Mouse (Mus musculus): ENCODE data around the gene Olfr1132. TPM values are rescaled to one million over a fixed set of nuclear protein-coding genes. Genes with fewer than 3 reads are reported as not detected.

Olfr1132 gene
- polyA plus RNA-seq, 1 experiment from 2014 or later = not detected

Other genes with a start within 250 kb of the Olfr1132 start
- gene Olfr1123, start 220.9 kb downstream of the Olfr1132 start, polyA plus RNA-seq (2015; fragmentation: Nextera tagmentation; extraction: Ambion mirVana) = not detected in 2 replicates
- 0.05 TPM in 1 of 2 replicates, not detected in the other for gene Olfr1124, start 207.3 kb downstream of the Olfr1132 start, polyA plus RNA-seq (2015; fragmentation: Nextera tagmentation; extraction: Ambion mirVana)
- gene Olfr1126, start 183.6 kb downstream of the Olfr1132 start, polyA plus RNA-seq (2015; fragmentation: Nextera tagmentation; extraction: Ambion mirVana) = not detected in 2 replicates
- not detected in 2 replicates for gene Pramel7, start 140.4 kb downstream of the Olfr1132 start, polyA plus RNA-seq (2015; fragmentation: Nextera tagmentation; extraction: Ambion mirVana)
- not detected in 2 replicates for gene Pramel6, start 131.0 kb downstream of the Olfr1132 start, polyA plus RNA-seq (2015; fragmentation: Nextera tagmentation; extraction: Ambion mirVana)
- gene Olfr153, start 105.7 kb downstream of the Olfr1132 start, polyA plus RNA-seq (2015; fragmentation: Nextera tagmentation; extraction: Ambion mirVana) = not detected in 2 replicates
- not detected in 2 replicates for gene Olfr1128, start 92.0 kb downstream of the Olfr1132 start, polyA plus RNA-seq (2015; fragmentation: Nextera tagmentation; extraction: Ambion mirVana)
- gene Olfr1129, start 63.6 kb downstream of the Olfr1132 start, polyA plus RNA-seq (2015; fragmentation: Nextera tagmentation; extraction: Ambion mirVana) = not detected in 2 replicates
- not detected in 2 replicates for gene Olfr1130, start 31.3 kb downstream of the Olfr1132 start, polyA plus RNA-seq (2015; fragmentation: Nextera tagmentation; extraction: Ambion mirVana)
- not detected in 2 replicates for gene Olfr1131, start 10.4 kb downstream of the Olfr1132 start, polyA plus RNA-seq (2015; fragmentation: Nextera tagmentation; extraction: Ambion mirVana)
- gene Olfr1133, start 9.8 kb upstream of the Olfr1132 start, polyA plus RNA-seq (2015; fragmentation: Nextera tagmentation; extraction: Ambion mirVana) = not detected in 2 replicates
- gene Olfr1134, start 20.9 kb upstream of the Olfr1132 start, polyA plus RNA-seq (2015; fragmentation: Nextera tagmentation; extraction: Ambion mirVana) = not detected in 2 replicates
- gene Olfr1135, start 36.1 kb upstream of the Olfr1132 start, polyA plus RNA-seq (2015; fragmentation: Nextera tagmentation; extraction: Ambion mirVana) = not detected in 2 replicates
- not detected in 2 replicates for gene Olfr1136, start 56.4 kb upstream of the Olfr1132 start, polyA plus RNA-seq (2015; fragmentation: Nextera tagmentation; extraction: Ambion mirVana)
- gene Olfr1137, start 75.6 kb upstream of the Olfr1132 start, polyA plus RNA-seq (2015; fragmentation: Nextera tagmentation; extraction: Ambion mirVana) = not detected in 2 replicates
- gene Olfr1138, start 102.4 kb upstream of the Olfr1132 start, polyA plus RNA-seq (2015; fragmentation: Nextera tagmentation; extraction: Ambion mirVana) = not detected in 2 replicates
- gene Olfr1140, start 106.2 kb upstream of the Olfr1132 start, polyA plus RNA-seq (2015; fragmentation: Nextera tagmentation; extraction: Ambion mirVana) = not detected in 2 replicates
- gene Olfr1141, start 116.5 kb upstream of the Olfr1132 start, polyA plus RNA-seq (2015; fragmentation: Nextera tagmentation; extraction: Ambion mirVana) = not detected in 2 replicates
- gene Olfr152, start 141.9 kb upstream of the Olfr1132 start, polyA plus RNA-seq (2015; fragmentation: Nextera tagmentation; extraction: Ambion mirVana) = not detected in 2 replicates
- gene Olfr1143, start 163.1 kb upstream of the Olfr1132 start, polyA plus RNA-seq (2015; fragmentation: Nextera tagmentation; extraction: Ambion mirVana) = not detected in 2 replicates
- not detected in 2 replicates for gene Olfr1145, start 172.3 kb upstream of the Olfr1132 start, polyA plus RNA-seq (2015; fragmentation: Nextera tagmentation; extraction: Ambion mirVana)
- gene Olfr1148, start 193.0 kb upstream of the Olfr1132 start, polyA plus RNA-seq (2015; fragmentation: Nextera tagmentation; extraction: Ambion mirVana) = not detected in 2 replicates
- gene Olfr1150-ps1, start 206.5 kb upstream of the Olfr1132 start, polyA plus RNA-seq (2015; fragmentation: Nextera tagmentation; extraction: Ambion mirVana) = not detected in 2 replicates
- gene Olfr1151, start 218.3 kb upstream of the Olfr1132 start, polyA plus RNA-seq (2015; fragmentation: Nextera tagmentation; extraction: Ambion mirVana) = not detected in 2 replicates
- not detected in 2 replicates for gene Olfr1152, start 229.0 kb upstream of the Olfr1132 start, polyA plus RNA-seq (2015; fragmentation: Nextera tagmentation; extraction: Ambion mirVana)

All from stomach, postnatal 0 days (tissue).